Mouse (Mus musculus): ENCODE measurements at regions not wholly inside any gene's neighbourhood (a gene's known extent, or its start where the extent isn't known, plus 50 kb on each side); places are given as distances from the start of the nearest gene placed in this dataset.
A peak's percentile ranks its signal among the peaks of the same experiment; 100 is the strongest.

DNA sequence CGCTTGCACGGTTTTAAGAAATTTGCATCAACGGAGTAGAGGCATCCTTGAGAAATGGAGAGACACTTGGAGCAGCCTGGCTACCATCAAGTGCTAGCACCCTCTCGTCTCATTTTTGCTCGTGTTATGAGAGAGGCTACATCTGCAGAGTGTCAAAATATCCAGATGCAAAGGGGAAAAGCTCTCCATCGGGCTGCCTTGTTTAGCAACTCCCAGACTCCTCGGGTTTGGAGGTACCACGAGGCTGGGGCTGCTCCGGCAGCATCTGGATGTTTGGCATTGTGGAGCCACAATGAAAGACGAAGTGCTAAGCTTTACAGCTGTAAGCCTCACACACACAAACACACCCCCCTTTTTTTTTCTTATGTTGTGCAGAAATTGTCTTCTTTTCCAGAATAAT is 270.5 kb upstream of the Gm765 start:
- no peak for DNase-seq (ENCODE audit: low spot score in 2 of 2)

DNA sequence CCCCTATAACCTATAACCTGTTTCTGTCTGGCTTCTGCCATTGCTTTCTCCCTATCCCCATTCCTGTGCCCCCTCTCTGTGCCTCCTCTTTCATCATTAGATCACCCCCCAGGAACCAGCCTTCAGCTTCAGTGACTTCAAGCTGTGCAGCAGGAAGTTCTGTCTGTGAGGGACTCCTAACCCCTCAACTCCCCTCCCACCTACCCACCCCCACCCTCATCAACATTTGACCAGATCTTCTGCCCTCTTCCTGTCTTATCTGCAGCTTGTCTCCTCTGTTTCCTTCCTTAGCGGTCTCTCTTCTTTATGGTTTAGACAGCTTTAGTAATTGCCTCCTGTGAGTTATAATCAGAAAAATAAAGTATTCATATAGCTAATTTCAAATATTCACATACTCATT is 266.6 kb upstream of the Gm765 start:
- peak in 1 of 2 experiments; percentile 21 for DNase-seq (ENCODE audit: low spot score in 2 of 2)

GRCm38 (mm10) chr6:98606680-98607079 is 264.1 kb upstream of the Gm765 start:
- no peak for DNase-seq (ENCODE audit: low spot score in 2 of 2)

GRCm38 (mm10) chr6:98597612-98598011 is 255.1 kb upstream of the Gm765 start:
- DNase-seq (ENCODE audit: low spot score in 2 of 2), result no peak

DNA sequence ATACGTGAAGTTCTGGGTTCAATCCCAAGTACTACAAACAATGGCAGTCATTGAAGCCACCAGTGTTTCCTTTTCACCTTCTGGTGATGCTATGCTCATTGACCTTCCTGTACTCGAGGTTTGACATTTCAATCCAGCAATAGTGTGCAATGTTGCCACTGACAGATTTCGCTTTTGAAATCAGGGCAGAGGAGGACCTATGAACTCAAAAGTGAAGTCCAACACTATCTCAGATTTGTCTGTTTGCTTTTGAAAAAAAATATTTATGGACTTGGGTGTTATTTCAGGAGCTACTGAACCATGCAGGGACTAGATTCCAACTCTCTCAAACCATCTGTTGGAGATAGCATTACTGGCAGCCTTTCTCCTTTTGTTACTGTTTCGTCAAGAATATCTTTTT is 248.4 kb upstream of the Gm765 start:
- DNase-seq (ENCODE audit: low spot score in 2 of 2), result no peak

DNA sequence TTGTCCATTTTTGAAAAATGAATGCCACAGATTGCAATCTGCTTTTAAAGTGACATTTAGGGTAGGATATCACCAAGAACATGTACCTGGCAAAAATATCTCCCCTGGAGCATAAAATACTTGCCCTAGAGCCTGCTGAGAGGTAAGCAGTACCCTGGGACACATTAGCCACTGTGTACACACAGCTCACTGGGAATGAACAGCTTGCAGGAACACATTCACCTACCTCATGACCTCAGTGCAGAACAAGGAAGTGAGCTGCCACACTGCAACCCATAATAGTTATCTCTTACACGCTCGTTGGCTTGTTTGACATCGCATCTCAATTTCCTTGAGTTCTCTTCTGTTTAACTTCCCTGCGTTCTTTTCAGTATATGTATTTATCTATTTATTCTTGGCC is 246.4 kb upstream of the Gm765 start:
- DNase-seq (ENCODE audit: low spot score in 2 of 2), result no peak

DNA sequence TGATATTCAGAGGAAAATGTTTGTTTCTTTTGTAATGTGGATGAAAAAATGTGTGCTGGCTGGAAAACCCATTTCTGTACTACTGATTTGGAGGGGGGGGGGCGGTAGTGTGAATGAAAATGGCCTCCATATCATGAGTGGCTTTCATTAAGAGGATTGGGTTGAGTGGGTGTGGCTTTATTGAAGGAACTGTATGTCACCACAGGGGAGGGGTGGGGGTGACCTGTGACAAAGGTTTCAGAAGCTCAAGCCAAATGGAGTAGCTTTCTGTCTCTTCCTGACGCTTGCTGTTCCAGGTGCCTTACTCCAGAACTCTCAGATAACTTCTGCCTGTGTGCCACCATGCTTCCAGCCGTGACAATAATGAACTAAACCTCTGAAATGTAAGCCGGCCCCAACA is 242.0 kb upstream of the Gm765 start:
- DNase-seq (ENCODE audit: low spot score in 2 of 2), result no peak

GRCm38 (mm10) chr6:98582826-98583225 is 240.3 kb upstream of the Gm765 start:
- DNase-seq (ENCODE audit: low spot score in 2 of 2), result no peak

- no peak for DNase-seq (ENCODE audit: low spot score in 2 of 2)
These were observed 232.7 kb upstream of the Gm765 start for GRCm38 (mm10) chr6:98575227-98575626.

DNA sequence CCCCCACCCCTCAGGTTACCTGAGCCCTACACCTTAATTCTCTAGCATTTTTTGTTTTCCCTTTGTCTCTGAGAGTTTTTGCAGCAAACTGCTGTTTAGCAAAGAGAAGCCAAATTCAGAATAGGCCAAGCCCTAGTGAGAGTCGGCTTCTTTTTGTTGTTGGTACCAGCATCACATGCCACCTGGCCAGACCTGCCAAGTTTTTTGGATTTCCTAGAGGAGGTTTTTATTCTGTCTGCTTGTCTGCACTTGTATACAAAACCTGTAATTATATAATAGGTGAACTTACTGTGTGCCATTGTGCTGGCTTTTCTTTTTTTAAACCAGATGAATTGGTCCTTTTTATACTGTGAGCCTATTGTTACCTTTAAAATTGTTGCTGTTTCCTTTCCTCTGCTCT is 213.1 kb upstream of the Gm765 start:
- no peak for DNase-seq (ENCODE audit: low spot score in 2 of 2)

DNA sequence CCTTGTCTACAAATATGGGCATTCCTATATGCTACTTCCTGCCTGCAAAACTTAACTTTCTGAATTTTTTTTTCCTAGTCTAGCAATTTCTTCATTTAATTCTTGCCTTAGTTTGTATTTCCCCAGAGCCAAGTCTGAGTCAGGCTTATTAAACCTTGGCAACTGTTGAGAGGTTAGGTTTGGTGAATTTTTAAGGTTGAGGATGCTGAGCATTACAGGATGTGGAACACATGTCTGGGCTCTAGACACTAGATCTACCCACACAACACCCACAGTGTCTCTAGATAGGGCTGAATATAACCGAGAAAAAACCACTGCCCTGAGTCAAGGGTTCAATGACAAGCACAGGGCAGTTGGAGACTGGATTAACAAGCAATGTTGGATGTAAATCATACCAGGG is 211.4 kb upstream of the Gm765 start:
- no peak for DNase-seq (ENCODE audit: low spot score in 2 of 2)

GRCm38 (mm10) chr6:98551781-98552180 is 209.2 kb upstream of the Gm765 start:
- DNase-seq (ENCODE audit: low spot score in 2 of 2), result no peak

GRCm38 (mm10) chr6:98526882-98527440 is 184.4 kb upstream of the Gm765 start:
- no peak for DNase-seq (ENCODE audit: low spot score in 2 of 2)

GRCm38 (mm10) chr6:98525286-98525685 is 182.7 kb upstream of the Gm765 start:
- peak; percentile 4 to 56 for DNase-seq (ENCODE audit: low spot score in 2 of 2)

- DNase-seq (ENCODE audit: low spot score in 2 of 2), result no peak
These were observed 182.1 kb upstream of the Gm765 start for GRCm38 (mm10) chr6:98524659-98525058.

DNA sequence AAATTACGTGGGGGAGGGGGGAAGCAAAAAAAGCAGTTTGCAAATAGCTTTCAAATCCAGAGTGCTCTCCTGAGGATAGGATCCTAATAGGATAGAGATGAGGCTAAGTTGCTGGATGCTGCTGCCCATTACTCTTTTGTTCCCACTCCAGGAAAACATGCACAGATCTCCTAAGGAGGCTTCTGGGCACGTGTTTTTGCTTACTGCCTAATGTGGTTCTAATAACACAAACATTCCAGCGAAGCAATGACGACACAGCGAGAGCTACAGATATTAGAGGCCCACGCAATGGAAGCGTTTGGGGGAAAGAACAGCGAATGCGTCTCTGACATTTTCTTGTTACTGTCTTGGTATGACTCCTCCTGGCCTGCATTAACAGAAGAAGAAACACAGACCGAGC is 179.0 kb upstream of the Gm765 start:
- no peak for DNase-seq (ENCODE audit: low spot score in 2 of 2)

GRCm38 (mm10) chr6:98514826-98515225 is 172.3 kb upstream of the Gm765 start:
- no peak for DNase-seq (ENCODE audit: low spot score in 2 of 2)

DNA sequence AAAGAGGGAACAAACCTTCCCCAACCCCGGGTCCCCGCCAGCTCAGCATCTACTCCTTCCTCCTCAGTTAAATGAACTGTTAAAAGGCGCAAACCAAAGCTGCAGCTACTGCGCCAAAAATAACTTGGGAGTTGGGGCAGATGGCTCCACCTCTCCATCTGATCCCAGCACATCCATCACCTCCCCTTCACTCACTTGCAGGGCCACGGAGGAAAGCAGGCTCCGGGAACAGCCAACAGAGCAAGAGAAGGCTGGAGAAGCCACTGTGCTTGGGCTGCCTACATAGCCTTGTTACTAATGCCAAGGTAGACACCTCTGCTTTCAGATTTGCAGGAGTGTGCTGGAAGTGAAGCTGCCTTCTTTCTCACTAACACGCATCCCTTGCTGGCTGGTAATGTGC is 171.8 kb upstream of the Gm765 start:
- DNase-seq (ENCODE audit: low spot score in 2 of 2), result no peak

DNA sequence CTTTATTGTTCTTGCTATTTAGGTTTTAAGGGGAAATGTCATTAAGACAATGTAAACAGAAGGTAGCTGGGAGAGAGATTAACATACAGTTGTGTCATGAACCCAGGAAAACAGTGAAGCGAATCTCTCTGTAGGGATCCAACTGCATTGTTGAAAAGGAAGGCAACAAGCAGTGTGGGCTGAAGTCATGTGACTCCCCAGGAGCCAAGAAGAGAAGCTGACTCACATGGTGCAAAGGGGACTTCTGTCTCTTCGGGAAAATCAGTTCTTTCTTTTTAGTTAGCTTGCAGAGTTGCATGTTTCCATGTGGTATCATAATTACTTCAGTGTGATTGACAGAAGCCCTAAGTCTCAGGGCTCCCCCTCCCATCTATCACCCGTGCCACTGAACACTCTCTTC is 170.7 kb upstream of the Gm765 start:
- no peak for DNase-seq (ENCODE audit: low spot score in 2 of 2)

DNA sequence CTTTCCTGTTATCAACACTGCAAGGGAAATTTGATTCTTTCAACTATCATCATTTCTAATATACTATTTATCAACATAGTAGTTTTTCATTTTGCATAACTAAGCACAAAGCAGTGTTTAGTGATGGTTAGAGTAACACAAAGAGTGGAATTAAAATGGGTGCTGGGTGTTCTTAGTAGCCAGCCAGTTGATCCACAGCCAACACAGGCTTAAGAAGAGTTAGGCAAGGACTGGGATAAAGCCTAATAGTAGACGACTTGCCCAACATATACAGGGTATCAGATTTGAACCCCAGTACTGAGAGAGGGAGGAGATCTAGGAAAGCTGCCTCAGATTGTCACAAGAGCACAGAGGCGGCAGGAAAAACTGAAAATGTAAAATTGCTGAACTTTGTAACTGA is 160.2 kb upstream of the Gm765 start:
- no peak for DNase-seq (ENCODE audit: low spot score in 2 of 2)

DNA sequence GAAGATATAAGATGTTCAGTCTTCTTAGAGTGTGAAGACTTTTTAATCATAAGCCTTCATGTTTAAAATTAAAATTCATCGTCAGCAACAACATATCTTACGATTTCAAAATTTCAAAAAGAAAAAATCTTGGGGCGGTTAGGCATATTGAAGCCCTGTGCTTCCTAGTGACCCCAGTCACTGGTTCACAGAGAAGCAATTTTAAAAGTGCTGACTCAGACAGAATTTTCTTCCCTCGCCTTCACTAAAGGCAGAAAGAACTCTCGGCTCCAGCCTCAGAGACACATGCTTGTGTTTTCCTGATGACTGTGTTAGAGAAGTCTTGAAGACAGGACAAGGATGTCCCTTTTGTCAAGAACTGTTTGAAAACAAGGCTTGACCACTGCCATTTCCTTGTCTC is 157.2 kb upstream of the Gm765 start:
- no peak for DNase-seq (ENCODE audit: low spot score in 2 of 2)

DNA sequence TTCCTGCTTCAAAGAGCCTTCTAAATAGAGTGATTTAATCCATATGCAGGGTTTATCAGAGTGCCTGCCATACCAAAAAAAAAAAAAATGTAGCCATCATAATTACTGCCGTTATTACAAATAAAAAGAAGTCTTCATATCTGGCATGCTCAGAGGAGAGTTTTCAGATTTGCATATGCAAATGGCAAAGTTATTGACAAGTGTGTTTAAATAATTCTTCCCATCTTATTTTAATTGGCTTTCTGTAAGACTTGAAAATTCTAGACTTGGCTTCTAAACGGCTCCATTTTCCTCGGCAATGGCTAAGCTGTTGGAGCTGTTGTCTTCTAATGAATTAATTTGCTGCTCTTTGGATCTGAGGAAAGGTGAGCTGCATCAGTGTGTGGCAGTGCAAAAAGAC is 144.1 kb upstream of the Gm765 start:
- no peak for DNase-seq (ENCODE audit: low spot score in 2 of 2)

- DNase-seq (ENCODE audit: low spot score in 2 of 2), result no peak
These were observed 141.0 kb upstream of the Gm765 start for GRCm38 (mm10) chr6:98483319-98484123.

DNA sequence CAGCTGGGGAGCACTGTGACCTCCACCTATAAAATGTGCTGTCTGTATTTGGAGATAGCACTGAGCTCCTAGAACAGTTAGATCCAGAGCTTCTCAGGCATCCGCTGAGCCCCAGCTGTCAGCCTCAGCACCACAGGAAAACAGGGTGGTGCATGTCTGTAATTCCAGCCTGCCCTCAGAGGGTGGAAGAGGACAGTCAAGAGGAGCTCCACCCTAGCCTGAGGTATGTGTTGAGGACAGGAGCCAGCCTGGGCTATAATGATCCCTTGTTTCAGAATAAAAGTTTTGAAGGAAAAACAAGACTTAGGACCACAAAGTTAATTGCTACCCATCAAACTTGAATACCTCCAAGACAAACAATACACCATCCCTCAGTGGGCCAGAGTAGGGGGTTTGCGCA is 139.8 kb upstream of the Gm765 start:
- DNase-seq (ENCODE audit: low spot score in 2 of 2), result no peak
